Mouse (Mus musculus) natural killer cell, adult 2 months (primary cell): ENCODE results near the gene Myo6.
"Not testable (repeated sequence)": the region's sequence is repeated elsewhere in the genome, so short reads cannot be mapped to it uniquely, and the experiment has no call there.

Experiments used
- DNase-seq, 2 experiments: peaks; one replicate each; pipeline ENCODE4 v3.0.0; 2022; ENCODE audit warnings: low spot score in 2 of 2

Myo6 gene

GRCm38 (mm10) chr9:80296086-80296485, 131.3 kb downstream of the Myo6 start:
- no peak for DNase-seq

- DNase-seq: no peak
These were observed 134.2 kb downstream of the Myo6 start for GRCm38 (mm10) chr9:80299031-80299430.

GRCm38 (mm10) chr9:80303518-80303917, 138.7 kb downstream of the Myo6 start:
- peak in 1 of 2 experiments; percentile 10 for DNase-seq

GRCm38 (mm10) chr9:80306390-80306789, 141.6 kb downstream of the Myo6 start:
- DNase-seq: no peak

GRCm38 (mm10) chr9:80306853-80307252, 142.0 kb downstream of the Myo6 start:
- no peak for DNase-seq

- no peak for DNase-seq
These were observed 142.8 kb downstream of the Myo6 start for GRCm38 (mm10) chr9:80307629-80308028.

GRCm38 (mm10) chr9:80313610-80314009, 148.8 kb downstream of the Myo6 start:
- DNase-seq: no peak

GRCm38 (mm10) chr9:80315922-80316321, 151.1 kb downstream of the Myo6 start:
- DNase-seq: no peak

- DNase-seq: peak; percentile 26 to 42
These were observed 153.2 kb downstream of the Myo6 start for GRCm38 (mm10) chr9:80318027-80318426.

GRCm38 (mm10) chr9:80321051-80321887, 156.4 kb downstream of the Myo6 start:
- DNase-seq: not testable (repeated sequence)

- DNase-seq: peak in 1 of 2 experiments; percentile 7
These were observed 167.3 kb downstream of the Myo6 start for GRCm38 (mm10) chr9:80332153-80332552.

GRCm38 (mm10) chr9:80333466-80333865, 168.6 kb downstream of the Myo6 start:
- DNase-seq: no peak

- no peak for DNase-seq
These were observed 169.3 kb downstream of the Myo6 start for GRCm38 (mm10) chr9:80333998-80334605.

GRCm38 (mm10) chr9:80335660-80336357, 171.0 kb downstream of the Myo6 start:
- DNase-seq: no peak

- DNase-seq: no peak
These were observed 173.2 kb downstream of the Myo6 start for GRCm38 (mm10) chr9:80338026-80338425.

- no peak for DNase-seq
These were observed 176.1 kb downstream of the Myo6 start for GRCm38 (mm10) chr9:80340927-80341326.

GRCm38 (mm10) chr9:80341756-80342155, 176.9 kb downstream of the Myo6 start:
- peak in 1 of 2 experiments; percentile 15 for DNase-seq

GRCm38 (mm10) chr9:80342520-80342919, 177.7 kb downstream of the Myo6 start:
- no peak for DNase-seq

- DNase-seq: no peak
These were observed 179.7 kb downstream of the Myo6 start for GRCm38 (mm10) chr9:80344451-80345000.

GRCm38 (mm10) chr9:80351295-80351677, 186.5 kb downstream of the Myo6 start:
- DNase-seq: no peak

- DNase-seq: no peak
These were observed 187.0 kb downstream of the Myo6 start for GRCm38 (mm10) chr9:80351678-80352331.

- no peak for DNase-seq
These were observed 195.2 kb downstream of the Myo6 start for GRCm38 (mm10) chr9:80360063-80360462.
